Mouse (Mus musculus): ENCODE measurements at regions not wholly inside any gene's neighbourhood (a gene's known extent, or its start where the extent isn't known, plus 50 kb on each side); places are given as distances from the start of the nearest gene placed in this dataset.

DNA sequence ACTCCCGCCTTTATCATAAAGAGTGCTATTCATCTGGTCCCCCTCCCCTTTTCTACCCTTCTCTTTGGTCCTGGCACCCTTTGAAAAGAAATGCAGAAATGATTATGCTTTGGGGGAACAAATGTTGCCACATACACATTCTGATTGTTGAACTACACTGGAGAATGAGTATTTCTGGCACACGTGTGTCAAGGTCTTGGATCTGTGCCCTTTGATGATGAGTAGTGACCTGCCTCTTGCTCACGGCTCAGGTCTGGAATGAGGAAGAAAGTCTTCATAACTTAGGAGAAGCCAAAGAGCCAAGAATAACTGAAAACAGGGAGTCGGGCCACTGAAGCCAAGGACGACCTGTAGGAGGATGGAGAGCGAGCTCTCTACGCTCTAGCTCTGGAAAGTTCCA, 187.3 kb upstream of the Runx1 start:
- TF ChIP-seq CTCF (IDR thresholded peaks at IDR 0.05; ENCODE audit: low read depth), result no peak
- no peak for TF ChIP-seq EP300 (IDR thresholded peaks at IDR 0.05; ENCODE audit: low read depth)
